In genomic region chr6:135048956-135049355, GRCm38 (mm10) we compare ENCODE assay signal across 9 mouse cellular contexts. TPM values are rescaled to one million over a fixed set of nuclear protein-coding genes. Genes with fewer than 3 reads are reported as not detected.
A peak's percentile ranks its signal among the peaks of the same experiment; 100 is the strongest.
DNase-seq lines count a peak whose midpoint lies in the region; ATAC-seq lines count a peak whose summit lies in the region.
"Had no signal": no experiment of that assay in that cellular context is flagged by ENCODE, and none has a peak within 500 bp of the region (broad histone marks: within the 10 kb centered on the region; RNA-seq: fewer than 3 reads in every experiment).

No protein-coding gene starts in this region.

- DNase-seq in 3134 (ENCODE audit: extremely low read depth, insufficient read length, low spot score): peak; percentile 88
- DNase-seq in NIH3T3 (ENCODE audit: low read depth): peak; percentile 25
- DNase-seq in layer of hippocampus, postnatal 10 days (ENCODE audit: low spot score in 2 of 2): peak; percentile 17 to 28
- no peak for DNase-seq in liver, embryonic 11.5 days (ENCODE audit: low spot score)
- no peak for DNase-seq in urinary bladder, postnatal 36 days (ENCODE audit: low spot score in 2 of 2)
- DNase-seq: thymus, postnatal 25 days had no signal

- no peaks in the 10 kb centered on the region for H3K4me1 ChIP-seq in heart, embryonic 15.5 days (replicated peaks)
- no peaks in the 10 kb centered on the region for H3K4me1 ChIP-seq in forebrain, embryonic 13.5 days
- no peaks in the 10 kb centered on the region for H3K4me1 ChIP-seq in liver, embryonic 11.5 days (replicated peaks; ENCODE audit: control insufficient read depth, insufficient read depth, low read length)
- no peaks in the 10 kb centered on the region for H3K4me1 ChIP-seq in hindbrain, embryonic 16.5 days (ENCODE audit: control insufficient read depth, insufficient read depth, low read depth, low read length)

- H3K4me2 ChIP-seq in heart, embryonic 15.5 days: no peak overlapping the region
- no peak overlapping the region for H3K4me2 ChIP-seq in forebrain, embryonic 13.5 days
- H3K4me2 ChIP-seq in liver, embryonic 11.5 days: no peak overlapping the region
- H3K4me2 ChIP-seq in hindbrain, embryonic 16.5 days (ENCODE audit: low read length): no peak overlapping the region

- 60% methylated on average over 16 of the region's 16 CpGs for whole genome bisulfite sequencing in heart, embryonic 15.5 days
- 83% methylated on average over 16 of the region's 16 CpGs for WGBS in forebrain, embryonic 13.5 days
- WGBS in liver, embryonic 11.5 days: 82% methylated on average over 16 of the region's 16 CpGs
- WGBS in hindbrain, embryonic 16.5 days: 78% methylated on average over 16 of the region's 16 CpGs

- no peaks in the 10 kb centered on the region for H3K27me3 ChIP-seq in heart, embryonic 15.5 days
- H3K27me3 ChIP-seq in forebrain, embryonic 13.5 days: 0 out of 2 replicates have a peak, but pooled peaks cover 4% of the 10 kb centered on the region
- no peaks in the 10 kb centered on the region for H3K27me3 ChIP-seq in liver, embryonic 11.5 days (replicated peaks; ENCODE audit: control insufficient read depth, insufficient read depth, low read length)
- H3K27me3 ChIP-seq in hindbrain, embryonic 16.5 days (replicated peaks; ENCODE audit: control insufficient read depth, insufficient read depth, low read length): no peaks in the 10 kb centered on the region

- ATAC-seq in heart, embryonic 15.5 days (replicated peaks; ENCODE audit: insufficient number of reproducible peaks, insufficient read depth, low FRiP score, low read depth): 0 out of 2 replicates have a peak, but pooled peaks have one; percentile 43
- no peak for ATAC-seq in forebrain, embryonic 13.5 days
- no peak for ATAC-seq in liver, embryonic 11.5 days (replicated peaks; ENCODE audit: low FRiP score)
- no peak for ATAC-seq in hindbrain, embryonic 16.5 days

- no peaks in the 10 kb centered on the region for H3K36me3 ChIP-seq in heart, embryonic 15.5 days
- no peaks in the 10 kb centered on the region for H3K36me3 ChIP-seq in forebrain, embryonic 13.5 days (ENCODE audit: poor library complexity, severe bottlenecking)
- H3K36me3 ChIP-seq in liver, embryonic 11.5 days (ENCODE audit: control insufficient read depth, insufficient read depth, low read length): no peaks in the 10 kb centered on the region
- H3K36me3 ChIP-seq in hindbrain, embryonic 16.5 days (ENCODE audit: control insufficient read depth, insufficient read depth, low read length): no peaks in the 10 kb centered on the region

- H3K9me3 ChIP-seq in heart, embryonic 15.5 days (replicated peaks): no peaks in the 10 kb centered on the region
- no peaks in the 10 kb centered on the region for H3K9me3 ChIP-seq in forebrain, embryonic 13.5 days (replicated peaks)
- H3K9me3 ChIP-seq in liver, embryonic 11.5 days (ENCODE audit: control insufficient read depth, low read length): no peaks in the 10 kb centered on the region
- H3K9me3 ChIP-seq in hindbrain, embryonic 16.5 days (ENCODE audit: control insufficient read depth, low read length): no peaks in the 10 kb centered on the region

- H3K9ac ChIP-seq in heart, embryonic 15.5 days: no peak overlapping the region
- no peak overlapping the region for H3K9ac ChIP-seq in forebrain, embryonic 13.5 days
- no peak overlapping the region for H3K9ac ChIP-seq in liver, embryonic 11.5 days (ENCODE audit: low read depth, low read length)
- no peak overlapping the region for H3K9ac ChIP-seq in hindbrain, embryonic 16.5 days (ENCODE audit: low read depth, low read length)

- H3K27ac ChIP-seq in heart, embryonic 15.5 days: no peak overlapping the region
- no peak overlapping the region for H3K27ac ChIP-seq in forebrain, embryonic 13.5 days
- H3K27ac ChIP-seq in liver, embryonic 11.5 days (ENCODE audit: low read depth, low read length): no peak overlapping the region
- no peak overlapping the region for H3K27ac ChIP-seq in hindbrain, embryonic 16.5 days (ENCODE audit: low read depth, low read length)

- H3K4me3 ChIP-seq in heart, embryonic 15.5 days: no peak overlapping the region
- H3K4me3 ChIP-seq in forebrain, embryonic 13.5 days: no peak overlapping the region
- no peak overlapping the region for H3K4me3 ChIP-seq in liver, embryonic 11.5 days (ENCODE audit: low read depth, low read length)
- no peak overlapping the region for H3K4me3 ChIP-seq in hindbrain, embryonic 16.5 days (ENCODE audit: low read length)

RNA-seq across cellular contexts. Expression of gene Gprc5a, which starts 16.5 kb away (rescaled TPM):
- polyA plus RNA-seq in heart, embryonic 15.5 days (2015; fragmentation: Nextera tagmentation; extraction: Ambion mirVana): 4.8 and 9.1 TPM in 2 replicates
- total RNA-seq in layer of hippocampus, postnatal 10 days (2021): under 1 TPM; 0.16 TPM
- polyA plus RNA-seq in forebrain, embryonic 13.5 days (2015; fragmentation: Nextera tagmentation; extraction: Ambion mirVana): 0.45 and 0.53 TPM in 2 replicates
- 0.80 and 1.4 TPM in 2 replicates for polyA plus RNA-seq in liver, embryonic 11.5 days (2014; fragmentation: Nextera tagmentation; extraction: Ambion mirVana)
- 0.24 and 0.28 TPM in 2 replicates for polyA plus RNA-seq in hindbrain, embryonic 16.5 days (2015; fragmentation: Nextera tagmentation; extraction: Ambion mirVana)

RNA-seq across cellular contexts. Expression of gene Ddx47, which starts 37.5 kb away (rescaled TPM):
- polyA plus RNA-seq in heart, embryonic 15.5 days (2015; fragmentation: Nextera tagmentation; extraction: Ambion mirVana): 59.7 and 73.4 TPM in 2 replicates
- 10 to 100 TPM; 52.4 to 55.2 TPM for total RNA-seq in layer of hippocampus, postnatal 10 days (2021)
- 93.9 and 101 TPM in 2 replicates for polyA plus RNA-seq in forebrain, embryonic 13.5 days (2015; fragmentation: Nextera tagmentation; extraction: Ambion mirVana)
- polyA plus RNA-seq in liver, embryonic 11.5 days (2014; fragmentation: Nextera tagmentation; extraction: Ambion mirVana): 134 and 142 TPM in 2 replicates
- polyA plus RNA-seq in hindbrain, embryonic 16.5 days (2015; fragmentation: Nextera tagmentation; extraction: Ambion mirVana): 74.2 and 78.7 TPM in 2 replicates

Comparison
In these comparisons a context has a peak if more than half of its experiments do, and no peak if none do; other contexts are left out.
1. DNase-seq: peak in 3134 (single experiment), NIH3T3 (single experiment) and layer of hippocampus, postnatal 10 days (2 of 2); none in liver, embryonic 11.5 days (single experiment) and urinary bladder, postnatal 36 days (0 of 2).